ENCODE assay signal across 18 mouse cellular contexts in genomic region chr12:117781360-117781759, GRCm38 (mm10). TPM values are rescaled to one million over a fixed set of nuclear protein-coding genes. Genes with fewer than 3 reads are reported as not detected.
A peak's percentile ranks its signal among the peaks of the same experiment; 100 is the strongest.
DNase-seq lines count a peak whose midpoint lies in the region; ATAC-seq and TF ChIP-seq lines count a peak whose summit lies in the region.
"Had no signal": no experiment of that assay in that cellular context is flagged by ENCODE, and none has a peak within 500 bp of the region (broad histone marks: within the 10 kb centered on the region; RNA-seq: fewer than 3 reads in every experiment).

No protein-coding gene starts in this region.

- no peak for DNase-seq in liver, embryonic 11.5 days (ENCODE audit: low spot score)
- no peak for DNase-seq in layer of hippocampus, adult 9-10 months (ENCODE audit: low spot score)
- no peak for DNase-seq in thymus, postnatal 14 days
- DNase-seq: adrenal gland, adult 2 months; adrenal gland, postnatal 25 days; cerebellum, adult 18-20 months; cerebellum, adult 9-11 months; cerebellum, postnatal 36 days; forebrain, postnatal 0 days; gastrocnemius, adult 2 months; gastrocnemius, postnatal 25 days; heart, postnatal 10 days had no signal

- 6% methylated on average over 2 of the region's 2 CpGs for WGBS in intestine, postnatal 0 days
- WGBS in liver, embryonic 11.5 days, result 47% methylated on average over 2 of the region's 2 CpGs
- 53% methylated on average over 2 of the region's 2 CpGs for WGBS in liver, embryonic 15.5 days (ENCODE audit: insufficient replicate concordance)
- 50% methylated on average over 2 of the region's 2 CpGs for WGBS in forebrain, embryonic 15.5 days

- TF ChIP-seq CTCF in intestine, postnatal 0 days (IDR thresholded peaks at IDR 0.05; ENCODE audit: low read depth), result no peak

- no peaks in the 10 kb centered on the region for H3K36me3 ChIP-seq in intestine, postnatal 0 days (ENCODE audit: control insufficient read depth, insufficient read depth)
- no peaks in the 10 kb centered on the region for H3K36me3 ChIP-seq in liver, embryonic 11.5 days (ENCODE audit: control insufficient read depth, insufficient read depth, low read length)
- H3K36me3 ChIP-seq in liver, embryonic 15.5 days (replicated peaks), result no peaks in the 10 kb centered on the region
- H3K36me3 ChIP-seq in forebrain, embryonic 15.5 days, result no peaks in the 10 kb centered on the region
- H3K36me3 ChIP-seq: embryonic facial prominence, embryonic 13.5 days; forebrain, embryonic 12.5 days; hindbrain, embryonic 13.5 days had no signal

- H3K4me1 ChIP-seq in intestine, postnatal 0 days (replicated peaks; ENCODE audit: control insufficient read depth, insufficient read depth, low read length), result no peaks in the 10 kb centered on the region
- H3K4me1 ChIP-seq in liver, embryonic 11.5 days (replicated peaks; ENCODE audit: control insufficient read depth, insufficient read depth, low read length), result no peaks in the 10 kb centered on the region
- 0 out of 2 replicates have a peak, but pooled peaks cover 3% of the 10 kb centered on the region for H3K4me1 ChIP-seq in liver, embryonic 15.5 days (replicated peaks)
- no peaks in the 10 kb centered on the region; the same call in 1 of the 2 replicates for H3K4me1 ChIP-seq in forebrain, embryonic 15.5 days
- H3K4me1 ChIP-seq: embryonic facial prominence, embryonic 13.5 days had no signal

- no peaks in the 10 kb centered on the region for H3K9me3 ChIP-seq in intestine, postnatal 0 days (ENCODE audit: control insufficient read depth)
- H3K9me3 ChIP-seq in liver, embryonic 11.5 days (ENCODE audit: control insufficient read depth, low read length), result no peaks in the 10 kb centered on the region
- no peaks in the 10 kb centered on the region for H3K9me3 ChIP-seq in liver, embryonic 15.5 days (replicated peaks)
- no peaks in the 10 kb centered on the region for H3K9me3 ChIP-seq in forebrain, embryonic 15.5 days
- H3K9me3 ChIP-seq: embryonic facial prominence, embryonic 13.5 days; forebrain, embryonic 12.5 days; hindbrain, embryonic 13.5 days had no signal

- no peak overlapping the region for H3K4me2 ChIP-seq in intestine, postnatal 0 days (replicated peaks; ENCODE audit: low read depth)
- no peak overlapping the region; the same call in 1 of the 2 replicates for H3K4me2 ChIP-seq in liver, embryonic 11.5 days
- no peak overlapping the region for H3K4me2 ChIP-seq in liver, embryonic 15.5 days
- no peak overlapping the region for H3K4me2 ChIP-seq in forebrain, embryonic 15.5 days (replicated peaks)
- H3K4me2 ChIP-seq: embryonic facial prominence, embryonic 13.5 days; forebrain, embryonic 12.5 days; hindbrain, embryonic 13.5 days had no signal

- peak; percentile 53 for ATAC-seq in intestine, postnatal 0 days
- peak; percentile 54; the same call in 1 of the 2 replicates for ATAC-seq in liver, embryonic 11.5 days (replicated peaks; ENCODE audit: low FRiP score)
- peak; percentile 67 for ATAC-seq in liver, embryonic 15.5 days (ENCODE audit: insufficient read depth)
- no peak for ATAC-seq in forebrain, embryonic 15.5 days (replicated peaks)
- ATAC-seq: forebrain, postnatal 0 days had no signal

- H3K27me3 ChIP-seq in intestine, postnatal 0 days (replicated peaks; ENCODE audit: control insufficient read depth, insufficient read depth, low read length), result no peaks in the 10 kb centered on the region
- no peaks in the 10 kb centered on the region for H3K27me3 ChIP-seq in liver, embryonic 11.5 days (replicated peaks; ENCODE audit: control insufficient read depth, insufficient read depth, low read length)
- H3K27me3 ChIP-seq in liver, embryonic 15.5 days, result no peaks in the 10 kb centered on the region
- no peaks in the 10 kb centered on the region for H3K27me3 ChIP-seq in forebrain, embryonic 15.5 days
- H3K27me3 ChIP-seq: embryonic facial prominence, embryonic 13.5 days; hindbrain, embryonic 13.5 days had no signal

- H3K27ac ChIP-seq in intestine, postnatal 0 days (ENCODE audit: low read depth, low read length), result no peak overlapping the region
- H3K27ac ChIP-seq in liver, embryonic 11.5 days (ENCODE audit: low read depth, low read length), result no peak overlapping the region
- H3K27ac ChIP-seq in liver, embryonic 15.5 days (replicated peaks), result no peak overlapping the region
- H3K27ac ChIP-seq in forebrain, embryonic 15.5 days (replicated peaks), result no peak overlapping the region
- H3K27ac ChIP-seq: embryonic facial prominence, embryonic 13.5 days; forebrain, embryonic 12.5 days; gastrocnemius, adult 2 months; hindbrain, embryonic 13.5 days had no signal

- no peak overlapping the region for H3K4me3 ChIP-seq in intestine, postnatal 0 days (ENCODE audit: low read depth, low read length)
- H3K4me3 ChIP-seq in liver, embryonic 11.5 days (ENCODE audit: low read depth, low read length), result no peak overlapping the region
- H3K4me3 ChIP-seq in liver, embryonic 15.5 days (replicated peaks), result no peak overlapping the region
- H3K4me3 ChIP-seq in forebrain, embryonic 15.5 days, result no peak overlapping the region
- H3K4me3 ChIP-seq: embryonic facial prominence, embryonic 13.5 days; forebrain, embryonic 12.5 days; gastrocnemius, adult 2 months; hindbrain, embryonic 13.5 days had no signal

- no peak overlapping the region for H3K9ac ChIP-seq in intestine, postnatal 0 days (ENCODE audit: low read depth, low read length)
- H3K9ac ChIP-seq in liver, embryonic 11.5 days (ENCODE audit: low read depth, low read length), result no peak overlapping the region
- no peak overlapping the region for H3K9ac ChIP-seq in liver, embryonic 15.5 days
- H3K9ac ChIP-seq in forebrain, embryonic 15.5 days (replicated peaks), result no peak overlapping the region
- H3K9ac ChIP-seq: embryonic facial prominence, embryonic 13.5 days; forebrain, embryonic 12.5 days; forebrain, postnatal 0 days; hindbrain, embryonic 13.5 days had no signal

RNA-seq across cellular contexts. Expression of gene Cdca7l, which starts 22.7 kb away (rescaled TPM):
- polyA plus RNA-seq in intestine, postnatal 0 days (2015; fragmentation: Nextera tagmentation; extraction: Ambion mirVana), result 8.1 and 8.2 TPM in 2 replicates
- polyA plus RNA-seq in liver, embryonic 11.5 days (2014; fragmentation: Nextera tagmentation; extraction: Ambion mirVana), result 48.3 and 54.9 TPM in 2 replicates
- 14.8 and 15.6 TPM in 2 replicates for polyA plus RNA-seq in liver, embryonic 15.5 days (2015; fragmentation: Nextera tagmentation; extraction: Ambion mirVana)
- polyA plus RNA-seq in forebrain, embryonic 15.5 days (2015; fragmentation: Nextera tagmentation; extraction: Ambion mirVana), result 11.6 and 13.9 TPM in 2 replicates
